Mouse (Mus musculus) cortical plate, adult 2 months (tissue): Measurements from ENCODE around the gene Rsph6a. TPM values are rescaled to one million over a fixed set of nuclear protein-coding genes. Genes with fewer than 3 reads are reported as not detected.
A peak's percentile ranks its signal among the peaks of the same experiment; 100 is the strongest.

ENCODE experiments used
- H3K27ac ChIP-seq: fragments of 200-500 bp; 2 replicates; pipeline ENCODE4 v1.5.1; 2012; ENCODE audit warnings: low read length, control low read depth, inconsistent platforms; ENCODE audit not compliant: insufficient read depth
- H3K4me1 ChIP-seq: fragments of 200-500 bp; 2 replicates; pipeline ENCODE4 v1.6.1; 2011; ENCODE audit warnings: low read length; ENCODE audit not compliant: control insufficient read depth, insufficient read depth
- H3K4me3 ChIP-seq: fragments of 200-500 bp; 2 replicates; pipeline ENCODE4 v1.5.1; 2011; ENCODE audit warnings: mild to moderate bottlenecking, low read length, control low read depth; ENCODE audit not compliant: insufficient read depth
- CTCF ChIP-seq: fragments of 200-500 bp; IDR thresholded peaks from 2 replicates; pipeline ENCODE4 v1.5.1; 2011; ENCODE audit warnings: mild to moderate bottlenecking, control low read depth, low read length; ENCODE audit not compliant: insufficient read depth; ENCODE audit errors: extremely low read depth
- POLR2A ChIP-seq: fragments of 200-500 bp; IDR thresholded peaks from 2 replicates; pipeline ENCODE4 v1.6.1; 2011; ENCODE audit warnings: mild to moderate bottlenecking, low read length, control low read depth; ENCODE audit not compliant: insufficient read depth; ENCODE audit errors: extremely low read depth
- polyA plus RNA-seq: library from polyadenylated mRNA; depleted of rRNA; stranded (reverse); fragments of >200 nt; gene quantifications from 2 replicates; pipeline ENCODE4 v1.2.3, GENCODE M21; 2012

Rsph6a gene
- polyA plus RNA-seq, 1 experiment = 0.10 TPM

DNA sequence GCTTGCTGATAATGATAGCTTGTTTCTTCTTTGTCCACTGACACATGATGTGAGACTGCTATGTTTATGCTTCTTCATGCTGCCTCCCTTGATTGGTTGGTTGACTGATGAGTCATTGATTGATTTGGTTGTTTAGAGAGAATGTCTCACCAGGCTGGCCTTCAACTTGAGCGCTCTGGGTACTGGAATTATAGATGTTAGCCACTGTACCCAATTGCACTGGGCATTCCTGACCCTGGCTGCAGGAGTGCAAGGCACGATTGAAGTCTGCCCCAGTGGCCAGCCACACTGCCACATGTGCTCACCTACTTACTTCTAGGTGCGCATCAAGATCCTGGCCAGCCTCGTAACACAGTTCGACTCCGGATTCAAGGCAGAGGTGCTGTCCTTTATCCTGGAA is 9.9 kb upstream of the Rsph6a start:
- no peaks in the 10 kb centered on the region for H3K4me1 ChIP-seq
- TF ChIP-seq CTCF = no peak
- no peak for TF ChIP-seq POLR2A
- no peak overlapping the region for H3K4me3 ChIP-seq
- no peak overlapping the region for H3K27ac ChIP-seq

DNA sequence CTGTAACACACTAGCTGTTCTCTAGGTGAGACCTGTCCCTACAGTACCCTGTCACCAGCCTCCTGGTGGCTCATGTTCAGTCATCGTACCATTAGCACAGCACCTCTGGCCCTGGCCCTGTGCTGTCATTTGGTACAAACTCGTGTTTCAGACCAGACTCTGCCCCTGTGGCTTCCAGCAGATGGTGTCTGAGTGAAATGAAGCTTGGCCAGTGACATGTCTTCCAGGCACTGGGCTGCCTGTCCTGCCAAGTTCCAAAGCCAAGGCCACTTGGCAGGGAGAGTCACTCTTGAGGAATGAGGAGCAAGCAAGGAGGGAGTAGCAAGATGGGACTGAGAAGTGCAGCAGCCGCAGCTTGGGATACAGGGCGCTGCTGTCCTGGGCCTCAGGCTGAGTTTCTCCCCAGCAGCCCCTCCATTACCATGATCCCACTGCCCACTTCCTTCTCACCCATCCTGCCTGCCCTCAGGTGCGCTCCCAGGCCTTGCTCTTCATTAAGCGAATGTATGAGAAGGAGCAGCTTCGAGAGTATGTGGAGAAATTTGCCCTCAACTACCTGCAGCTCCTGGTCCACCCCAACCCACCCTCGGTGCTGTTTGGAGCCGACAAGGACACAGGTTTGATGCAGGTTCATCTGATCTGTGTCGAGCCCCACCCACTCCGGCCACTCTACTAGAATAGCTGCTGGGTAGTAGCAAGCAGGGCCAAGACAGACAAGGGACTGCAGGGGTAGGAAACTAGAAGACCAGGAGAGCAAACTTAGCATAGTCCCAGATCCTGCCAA is 8.0 kb upstream of the Rsph6a start:
- H3K4me1 ChIP-seq = peaks cover 11% of the 10 kb centered on the region
- H3K27ac ChIP-seq = no peak overlapping the region
- no peak overlapping the region for H3K4me3 ChIP-seq
- TF ChIP-seq POLR2A = no peak
- TF ChIP-seq CTCF = no peak

DNA sequence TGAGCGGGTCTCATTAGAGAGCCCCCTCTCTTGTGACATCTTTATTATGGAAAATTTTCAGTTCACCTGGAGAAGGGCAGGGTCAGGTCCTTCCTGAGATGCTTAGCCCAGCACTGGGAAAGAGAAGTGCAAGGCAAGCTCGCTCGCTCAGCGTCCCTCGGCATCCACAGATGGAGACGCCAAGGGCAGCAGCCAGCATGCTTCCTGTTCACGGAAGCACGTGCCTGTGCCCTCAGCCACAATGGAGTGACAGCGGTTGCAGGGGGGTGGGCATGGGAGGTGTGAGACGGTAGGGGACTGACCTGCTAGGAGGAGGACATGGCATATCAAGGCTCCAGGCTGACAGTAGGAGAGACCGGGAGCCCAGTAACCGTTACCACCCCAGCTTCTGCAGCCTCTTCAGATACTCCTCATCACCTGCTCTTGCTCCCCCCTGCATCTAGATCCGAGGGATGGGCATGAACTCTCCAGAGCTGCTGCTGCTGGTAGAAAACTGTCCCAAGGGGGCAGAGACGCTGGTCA is 6.4 kb upstream of the Rsph6a start:
- peaks cover 19% of the 10 kb centered on the region for H3K4me1 ChIP-seq
- TF ChIP-seq CTCF (no peak), POLR2A (no peak)
- no peak overlapping the region for H3K4me3 ChIP-seq
- no peak overlapping the region for H3K27ac ChIP-seq

DNA sequence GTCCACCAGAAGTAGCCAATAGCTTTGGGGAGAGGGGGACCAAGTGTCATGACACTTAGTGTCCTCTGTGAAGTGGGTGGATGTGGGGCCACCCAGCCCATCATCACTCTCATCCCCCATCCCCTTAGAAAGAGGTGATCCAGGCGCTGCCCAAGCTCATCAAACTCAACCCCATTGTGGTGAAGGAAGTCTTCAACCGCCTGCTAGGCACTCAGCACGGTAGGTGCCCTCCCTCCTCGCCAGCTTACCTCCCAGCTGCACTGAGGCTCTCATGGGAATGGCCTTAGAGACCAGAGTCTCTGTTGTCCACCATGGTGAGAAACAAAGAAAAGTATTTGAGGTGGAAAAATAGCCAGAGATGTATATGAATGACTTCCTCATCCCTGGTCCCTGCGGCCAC is 5.2 kb upstream of the Rsph6a start:
- TF ChIP-seq POLR2A (no peak), CTCF (no peak)

DNA sequence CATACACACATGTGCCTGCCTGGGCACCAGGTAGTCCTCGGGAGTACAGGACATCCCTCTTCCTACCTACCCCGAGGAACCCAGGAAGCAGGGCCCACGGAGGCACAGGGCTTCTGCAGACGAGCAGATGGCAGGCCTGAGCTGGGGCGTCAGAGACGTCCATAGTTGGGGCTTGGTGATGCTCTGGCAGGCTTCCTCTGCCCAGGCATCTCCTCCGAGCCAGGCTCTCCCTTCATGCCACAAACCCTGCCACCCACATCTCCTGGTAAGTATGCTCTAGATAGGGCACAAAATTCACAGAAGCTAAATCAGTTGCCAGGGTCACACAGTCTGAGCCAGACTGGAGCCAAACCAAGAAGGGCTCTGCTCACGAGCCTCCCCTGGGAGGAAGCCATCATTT is 4.3 kb upstream of the Rsph6a start:
- no peak for TF ChIP-seq CTCF
- no peak for TF ChIP-seq POLR2A
- H3K27ac ChIP-seq = peak overlapping the region; percentile 74

More for the DNA sequence above, 5.2 kb upstream of the Rsph6a start:
- Histone ChIP-seq H3K27ac (no peak overlapping the region), H3K4me1 (peaks cover 19% of the 10 kb centered on the region), H3K4me3 (no peak overlapping the region)

DNA sequence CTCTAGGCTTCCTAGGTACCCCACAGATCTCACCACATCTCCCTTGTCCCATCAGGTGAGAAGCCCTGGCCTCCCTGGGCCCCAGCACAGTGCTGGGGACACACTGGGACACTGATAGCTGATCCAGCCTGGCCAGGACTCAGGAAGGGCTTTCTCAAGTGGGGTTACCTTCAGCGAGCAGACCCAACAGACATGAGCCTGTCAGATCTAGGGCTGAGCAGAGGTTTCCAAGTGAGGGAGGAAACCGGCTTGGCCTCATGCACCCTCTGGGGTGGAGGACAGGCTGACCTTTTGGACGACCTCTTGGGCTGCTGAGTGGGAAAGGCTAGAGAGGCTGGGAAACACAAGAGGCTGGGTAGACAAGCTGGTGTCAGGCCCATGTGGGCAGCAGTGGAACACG is 3.3 kb upstream of the Rsph6a start:
- Histone ChIP-seq H3K27ac (no peak overlapping the region), H3K4me1 (peaks cover 19% of the 10 kb centered on the region), H3K4me3 (no peak overlapping the region)
- no peak for TF ChIP-seq CTCF
- no peak for TF ChIP-seq POLR2A

More for the DNA sequence above, 4.3 kb upstream of the Rsph6a start:
- H3K4me3 ChIP-seq = no peak overlapping the region
- peaks cover 19% of the 10 kb centered on the region for H3K4me1 ChIP-seq

DNA sequence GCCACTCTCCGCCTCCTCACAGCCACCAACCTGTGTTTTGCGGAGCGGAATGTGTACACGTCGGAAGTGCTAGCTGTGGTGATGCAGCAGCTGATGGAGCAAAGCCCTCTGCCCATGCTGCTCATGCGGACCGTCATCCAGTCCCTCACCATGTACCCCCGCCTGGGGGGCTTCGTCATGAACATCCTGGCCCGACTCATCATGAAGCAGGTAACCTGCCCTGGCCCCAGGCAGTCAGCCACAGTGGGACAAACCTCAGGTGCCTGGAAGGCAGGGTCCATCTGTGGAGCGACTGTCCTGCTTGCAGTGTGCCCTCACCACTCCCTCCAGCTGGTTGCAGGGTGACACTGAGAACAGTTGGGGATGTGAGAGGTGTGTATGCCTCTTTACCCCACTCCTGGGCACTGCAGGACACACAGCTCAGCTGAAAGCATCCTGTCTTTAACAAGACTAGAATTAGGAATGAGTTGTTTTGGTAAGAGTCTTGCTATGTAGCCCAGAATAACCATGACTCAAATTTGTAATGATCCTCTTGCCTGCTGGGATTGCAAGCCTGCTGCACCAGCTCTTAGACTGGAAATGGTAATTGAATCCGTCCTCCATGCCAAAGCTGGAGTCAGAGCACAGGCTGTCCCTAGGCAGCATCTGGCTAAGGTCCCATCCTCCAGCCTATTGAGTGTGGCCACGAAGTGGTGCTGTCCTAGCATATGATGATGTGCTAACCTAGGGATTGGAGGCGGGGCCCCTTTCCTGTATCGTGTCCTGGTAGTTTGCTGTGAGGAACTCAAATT is 1.9 kb upstream of the Rsph6a start:
- TF ChIP-seq POLR2A = peak; percentile 23; the same call in 1 of the 2 replicates
- no peak for TF ChIP-seq CTCF
- peaks cover 19% of the 10 kb centered on the region for H3K4me1 ChIP-seq
- H3K27ac ChIP-seq = peak overlapping the region; percentile 36
- no peak overlapping the region for H3K4me3 ChIP-seq

DNA sequence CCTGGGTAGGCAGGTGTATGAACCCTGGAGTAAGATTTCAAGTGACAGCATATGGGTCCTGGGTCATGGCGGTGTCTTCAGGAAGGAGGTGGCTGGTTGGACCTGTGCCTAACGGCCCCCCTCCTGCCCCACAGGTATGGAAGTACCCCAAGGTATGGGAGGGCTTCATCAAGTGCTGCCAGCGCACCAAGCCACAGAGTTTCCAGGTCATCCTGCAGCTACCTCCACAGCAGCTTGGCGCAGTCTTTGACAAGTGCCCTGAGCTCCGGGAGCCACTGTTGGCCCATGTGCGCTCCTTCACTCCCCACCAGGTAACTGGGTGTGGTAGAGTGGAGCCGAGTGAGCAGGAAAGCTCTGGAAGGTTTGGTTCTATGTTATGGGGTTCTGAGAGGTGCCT is 1.4 kb upstream of the Rsph6a start:
- TF ChIP-seq CTCF (no peak), POLR2A (no peak)
- Histone ChIP-seq H3K4me3 (no peak overlapping the region), H3K27ac (peak overlapping the region; percentile 5; the same call in 1 of the 2 replicates), H3K4me1 (peaks cover 19% of the 10 kb centered on the region)

DNA sequence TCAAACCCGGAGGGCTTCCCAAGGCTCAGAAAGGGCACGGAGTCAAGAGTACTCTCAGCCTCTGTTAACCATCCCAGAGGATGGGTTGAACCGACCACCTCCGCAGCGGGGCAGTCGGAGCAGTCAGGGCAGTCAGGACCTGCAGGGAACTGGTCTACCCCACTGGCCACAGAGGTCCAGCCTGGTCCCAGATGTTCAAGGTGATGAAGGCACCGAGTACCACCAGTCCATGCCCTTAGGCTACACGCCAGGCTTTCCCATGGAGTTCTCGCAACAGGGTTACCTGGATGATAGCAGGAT is 237 bp downstream of the Rsph6a start:
- H3K4me3 ChIP-seq = no peak overlapping the region
- TF ChIP-seq POLR2A = no peak
- no peak for TF ChIP-seq CTCF
- H3K27ac ChIP-seq = no peak overlapping the region
- peaks cover 19% of the 10 kb centered on the region for H3K4me1 ChIP-seq

DNA sequence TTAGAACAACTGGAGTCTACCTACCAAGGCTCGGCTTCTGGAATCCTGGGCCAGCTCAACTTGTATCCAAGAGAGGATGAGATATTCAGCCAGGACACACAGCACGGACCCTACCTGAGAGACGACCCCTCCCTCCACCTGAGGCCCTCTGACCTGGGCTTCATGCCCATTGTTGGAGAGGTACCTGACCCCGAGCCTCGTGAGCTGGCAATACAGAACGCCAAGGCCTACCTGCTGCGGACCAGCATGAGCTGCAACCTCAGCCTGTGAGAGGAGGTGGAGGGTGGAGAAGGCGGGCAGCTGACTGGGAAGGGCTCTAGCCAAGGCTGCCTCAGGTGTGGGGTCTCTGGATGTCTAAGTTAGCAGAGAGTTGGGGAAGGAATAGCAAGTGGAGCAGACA is 618 bp downstream of the Rsph6a start:
- TF ChIP-seq CTCF (no peak), POLR2A (no peak)
- no peak overlapping the region for H3K27ac ChIP-seq
- H3K4me3 ChIP-seq = no peak overlapping the region
- H3K4me1 ChIP-seq = peaks cover 15% of the 10 kb centered on the region
